Mouse (Mus musculus): ENCODE data around the gene Rpl29. TPM values are rescaled to one million over a fixed set of nuclear protein-coding genes. Genes with fewer than 3 reads are reported as not detected.

Gene Rpl29
- total RNA-seq, 2 experiments from 2014 or later = 471 to 490 TPM

- peak; percentile 92 for DNase-seq
Observed at GRCm38 (mm10) chr9:106417841-106418625, 11.2 kb upstream of the Rpl29 start.

GRCm38 (mm10) chr9:106420608-106421007, 8.6 kb upstream of the Rpl29 start:
- no peak for DNase-seq

GRCm38 (mm10) chr9:106421033-106421864, 8.0 kb upstream of the Rpl29 start:
- DNase-seq = no peak

- peak; percentile 92 for DNase-seq
Observed at GRCm38 (mm10) chr9:106421865-106422160, 7.4 kb upstream of the Rpl29 start.

GRCm38 (mm10) chr9:106428719-106429220, 484 bp upstream of the Rpl29 start:
- DNase-seq = no peak

DNA sequence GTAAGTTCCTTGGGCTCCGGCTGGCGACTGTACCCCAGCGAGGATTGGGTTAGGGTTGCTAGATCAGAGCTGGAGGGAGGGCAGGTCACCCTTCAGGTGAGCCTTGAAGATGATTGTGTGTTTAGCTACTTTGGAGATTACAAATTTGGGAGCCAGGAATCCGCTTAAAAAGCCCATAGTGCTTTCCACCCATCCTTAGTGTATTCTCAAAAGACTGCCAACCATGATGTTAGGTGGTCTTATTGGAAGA, 686 bp downstream of the Rpl29 start:
- no peak for DNase-seq

- no peak for DNase-seq
Observed at GRCm38 (mm10) chr9:106433389-106433788, 4.1 kb downstream of the Rpl29 start.

DNA sequence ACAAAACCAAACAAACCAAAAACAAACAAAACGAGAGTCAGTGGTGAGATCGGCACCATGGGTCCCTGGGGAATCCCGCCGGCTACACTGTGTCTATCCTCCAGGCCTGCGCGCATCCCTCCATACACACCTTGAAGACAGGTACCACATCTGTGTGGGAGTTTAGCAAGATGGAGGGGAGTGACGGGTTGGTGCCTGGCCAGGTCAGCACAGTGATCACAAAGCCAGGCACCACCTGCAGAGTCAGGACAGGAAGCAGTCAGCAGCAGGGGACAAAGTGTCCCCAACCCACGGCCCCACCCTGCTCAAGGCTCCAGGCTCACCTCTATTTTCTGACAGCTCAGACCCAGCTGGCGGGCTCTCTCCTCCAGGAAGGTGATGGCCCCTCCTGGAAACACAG, 7.3 kb downstream of the Rpl29 start:
- no peak for DNase-seq

DNA sequence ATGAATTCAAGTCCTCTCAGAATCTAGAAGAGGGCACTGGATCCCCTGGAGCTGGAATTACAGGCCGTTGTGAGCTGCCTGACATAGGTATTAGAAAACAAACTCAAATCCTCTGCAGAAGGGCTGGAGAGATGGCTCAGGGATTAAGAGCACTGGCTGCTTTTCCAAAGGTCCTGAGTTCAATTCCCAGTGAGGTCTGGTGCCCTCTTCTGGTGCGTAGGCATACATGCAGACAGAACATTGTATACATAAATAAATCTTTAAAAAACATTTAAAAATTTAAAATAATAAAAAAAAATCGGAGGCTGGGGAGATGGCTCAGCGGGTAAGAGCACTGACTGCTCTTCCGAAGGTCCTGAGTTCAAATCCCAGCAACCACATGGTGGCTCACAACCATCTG, 13.4 kb downstream of the Rpl29 start:
- no peak for DNase-seq

GRCm38 (mm10) chr9:106444836-106445235, 15.6 kb downstream of the Rpl29 start:
- DNase-seq = no peak

GRCm38 (mm10) chr9:106447348-106447747, 18.1 kb downstream of the Rpl29 start, which contains the start of the genes Abhd14b and Abhd14a:
TSS of gene Abhd14b (plus strand) at chr9:106447459.
TSS of gene Abhd14a (minus strand) at chr9:106447678.
- DNase-seq = peak; percentile 93

DNA sequence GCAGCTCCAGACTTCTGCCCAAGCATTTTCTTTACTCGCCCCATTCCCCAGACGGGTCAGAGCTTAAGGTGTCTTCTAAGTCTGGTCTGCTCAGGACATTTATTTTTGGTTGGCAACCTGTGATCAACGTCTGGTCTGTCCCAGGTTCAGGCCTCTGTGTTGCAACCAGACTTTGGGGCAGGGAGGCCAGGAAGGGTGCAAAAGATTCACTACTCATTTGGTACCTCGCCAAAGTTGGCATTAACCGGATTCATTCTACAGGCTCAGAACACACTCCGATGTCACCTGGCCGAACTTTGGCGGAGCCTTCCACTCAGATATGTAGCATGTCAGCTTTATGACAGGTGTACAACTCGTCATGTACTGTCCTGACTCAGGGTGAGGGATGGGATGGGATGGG, 18.7 kb downstream of the Rpl29 start:
- DNase-seq = no peak

GRCm38 (mm10) chr9:106448498-106449031, 19.3 kb downstream of the Rpl29 start:
- DNase-seq = peak; percentile 81

DNA sequence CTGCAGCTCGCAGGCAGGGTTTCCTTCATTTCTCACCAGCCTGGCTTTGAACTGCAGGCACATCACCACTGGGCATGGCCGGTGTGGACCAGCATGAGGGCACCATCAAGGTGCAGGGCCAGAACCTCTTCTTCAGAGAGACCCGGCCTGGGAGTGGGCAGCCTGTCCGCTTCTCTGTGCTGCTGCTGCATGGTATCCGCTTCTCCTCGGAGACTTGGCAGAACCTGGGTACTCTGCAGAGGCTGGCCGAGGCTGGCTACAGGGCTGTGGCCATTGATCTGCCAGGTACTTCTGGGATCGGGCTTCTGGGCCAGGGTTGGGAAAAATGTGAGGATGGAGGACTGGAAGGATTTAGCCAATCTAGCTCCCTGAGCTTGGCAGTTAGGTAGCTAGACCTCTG, 20.7 kb downstream of the Rpl29 start:
- DNase-seq = no peak

DNA sequence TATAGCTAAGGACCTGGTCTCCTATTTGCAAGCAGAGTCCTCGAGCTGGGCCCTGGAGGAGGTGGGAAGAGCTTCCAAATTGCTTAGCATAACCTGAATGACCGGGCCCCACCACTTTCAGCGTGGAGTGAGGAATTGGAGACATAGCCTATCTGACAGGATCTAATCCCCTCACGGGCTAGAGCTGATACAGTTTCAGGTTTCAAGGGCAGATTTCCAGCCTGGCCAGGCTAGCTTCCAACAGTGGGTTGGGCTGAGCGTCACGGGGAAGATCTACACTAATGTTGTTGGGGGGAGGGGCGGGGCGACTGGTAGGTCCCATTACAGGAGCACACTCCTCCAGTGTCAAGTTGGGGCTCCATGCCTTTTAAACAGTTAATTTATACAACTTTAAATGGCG, 21.4 kb downstream of the Rpl29 start:
- DNase-seq = peak; percentile 69

- no peak for DNase-seq
Observed at GRCm38 (mm10) chr9:106451298-106451697, 22.0 kb downstream of the Rpl29 start.

GRCm38 (mm10) chr9:106451899-106452298, 22.6 kb downstream of the Rpl29 start:
- DNase-seq = no peak

- no peak for DNase-seq
Observed at GRCm38 (mm10) chr9:106452351-106452750, 23.1 kb downstream of the Rpl29 start.

GRCm38 (mm10) chr9:106452821-106453220, 23.6 kb downstream of the Rpl29 start:
- peak; percentile 67 for DNase-seq

- peak; percentile 76 for DNase-seq
Observed at GRCm38 (mm10) chr9:106453271-106454070, 24.2 kb downstream of the Rpl29 start, which contains the start of gene Pcbp4. TSS of gene Pcbp4 (plus strand) at chr9:106453291.

GRCm38 (mm10) chr9:106454071-106454761, 25.0 kb downstream of the Rpl29 start:
- DNase-seq = peak; percentile 39

All from heart, postnatal 4 days (tissue).